Mouse (Mus musculus): ENCODE data around the gene Hnrnpa1.

DNA sequence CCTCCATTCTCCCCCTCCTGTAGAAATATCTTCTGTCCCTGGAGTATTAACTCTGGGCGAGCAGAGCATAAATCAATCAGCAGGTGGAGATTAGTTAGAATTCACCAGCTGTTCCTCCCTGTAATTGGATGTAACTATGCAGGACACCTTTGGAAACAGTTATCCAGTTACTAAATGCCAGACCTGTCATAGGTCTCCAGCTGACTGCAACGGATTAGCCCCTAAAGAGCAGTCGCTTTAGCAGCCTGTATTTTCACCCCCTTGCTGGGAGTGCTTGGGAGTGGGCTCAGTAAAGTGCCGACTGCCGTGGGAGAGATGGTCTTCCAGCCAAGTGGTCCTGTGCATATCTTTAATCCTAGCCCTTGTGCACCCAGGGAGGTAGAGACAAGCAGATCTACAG is 49.4 kb downstream of the Hnrnpa1 start:
- TF ChIP-seq CTCF (IDR thresholded peaks at IDR 0.05; ENCODE audit: insufficient read depth, low read depth, low read length) (no peak), POLR2A (IDR thresholded peaks at IDR 0.05; ENCODE audit: insufficient read depth, low read depth, low read length) (no peak)

Measured in olfactory bulb, adult 2 months (tissue).